Comparison of ENCODE assay signal across 18 mouse cellular contexts in genomic region chr1:60642175-60642574, GRCm38 (mm10).
DNase-seq lines count a peak whose midpoint lies in the region; ATAC-seq and TF ChIP-seq lines count a peak whose summit lies in the region.
"Had no signal": no experiment of that assay in that cellular context is flagged by ENCODE, and none has a peak within 500 bp of the region (broad histone marks: within the 10 kb centered on the region; RNA-seq: fewer than 3 reads in every experiment).

No protein-coding gene starts in this region.

- no peak overlapping the region for H3K4me2 ChIP-seq in intestine, embryonic 14.5 days (ENCODE audit: low read length)
- H3K4me2 ChIP-seq in intestine, postnatal 0 days (replicated peaks; ENCODE audit: low read depth): no peak overlapping the region
- H3K4me2 ChIP-seq: forebrain, embryonic 13.5 days had no signal

- no peaks in the 10 kb centered on the region for H3K27me3 ChIP-seq in intestine, embryonic 14.5 days (replicated peaks; ENCODE audit: control insufficient read depth, insufficient read depth, low read length)
- H3K27me3 ChIP-seq in intestine, postnatal 0 days (replicated peaks; ENCODE audit: control insufficient read depth, insufficient read depth, low read length): no peaks in the 10 kb centered on the region
- H3K27me3 ChIP-seq in megakaryocyte, embryonic 14.5 days (replicated peaks): no peaks in the 10 kb centered on the region
- H3K27me3 ChIP-seq: forebrain, embryonic 13.5 days had no signal

- no peak overlapping the region for H3K27ac ChIP-seq in intestine, embryonic 14.5 days (ENCODE audit: low read depth)
- H3K27ac ChIP-seq in intestine, postnatal 0 days (ENCODE audit: low read depth, low read length): no peak overlapping the region
- H3K27ac ChIP-seq: embryonic facial prominence, embryonic 10.5 days; forebrain, embryonic 13.5 days; hindbrain, postnatal 0 days had no signal

- H3K4me3 ChIP-seq in intestine, embryonic 14.5 days (ENCODE audit: low read depth, low read length): no peak overlapping the region
- no peak overlapping the region for H3K4me3 ChIP-seq in intestine, postnatal 0 days (ENCODE audit: low read depth, low read length)
- peak overlapping the region; percentile 28 for H3K4me3 ChIP-seq in megakaryocyte, embryonic 14.5 days (replicated peaks)
- H3K4me3 ChIP-seq: embryonic facial prominence, embryonic 10.5 days; forebrain, embryonic 13.5 days had no signal

- no peak; the same call in 1 of the 2 replicates for TF ChIP-seq CTCF in intestine, postnatal 0 days (IDR thresholded peaks at IDR 0.05; ENCODE audit: low read depth)

- 40% methylated on average over 2 of the region's 2 CpGs for WGBS in intestine, embryonic 14.5 days
- WGBS in intestine, postnatal 0 days: 35% methylated on average over 2 of the region's 2 CpGs

- H3K9me3 ChIP-seq in intestine, embryonic 14.5 days (ENCODE audit: control insufficient read depth, low read length): no peaks in the 10 kb centered on the region
- no peaks in the 10 kb centered on the region for H3K9me3 ChIP-seq in intestine, postnatal 0 days (ENCODE audit: control insufficient read depth)
- H3K9me3 ChIP-seq in megakaryocyte, embryonic 14.5 days: no peaks in the 10 kb centered on the region
- H3K9me3 ChIP-seq: embryonic facial prominence, embryonic 10.5 days; forebrain, embryonic 13.5 days; G1E had no signal

- no peak overlapping the region for H3K9ac ChIP-seq in intestine, embryonic 14.5 days (ENCODE audit: low read length)
- H3K9ac ChIP-seq in intestine, postnatal 0 days (ENCODE audit: low read depth, low read length): no peak overlapping the region
- H3K9ac ChIP-seq: forebrain, embryonic 13.5 days had no signal

- peak; percentile 45 for DNase-seq in intestine, embryonic 14.5 days (ENCODE audit: low spot score)
- DNase-seq in kidney, postnatal 36 days: peak; percentile 47 to 69
- no peak for DNase-seq in layer of hippocampus, adult 9-10 months (ENCODE audit: low spot score)
- DNase-seq in adrenal gland, postnatal 14 days: no peak
- DNase-seq: cerebellum, postnatal 10 days; gastrocnemius, postnatal 36 days; layer of hippocampus, postnatal 36 days; right cerebral cortex, adult 18-20 months; thymus, postnatal 4 days had no signal

- H3K4me1 ChIP-seq in intestine, embryonic 14.5 days (replicated peaks; ENCODE audit: control insufficient read depth, insufficient read depth, low read length): no peaks in the 10 kb centered on the region
- H3K4me1 ChIP-seq in intestine, postnatal 0 days (replicated peaks; ENCODE audit: control insufficient read depth, insufficient read depth, low read length): 0 out of 2 replicates have a peak, but pooled peaks cover 7% of the 10 kb centered on the region
- H3K4me1 ChIP-seq in megakaryocyte, embryonic 14.5 days: peaks cover 18% of the 10 kb centered on the region
- H3K4me1 ChIP-seq: embryonic facial prominence, embryonic 10.5 days had no signal

- no peak for ATAC-seq in intestine, embryonic 14.5 days (replicated peaks; ENCODE audit: low FRiP score, low TSS enrichment, low read depth)
- ATAC-seq in intestine, postnatal 0 days: no peak
- ATAC-seq in megakaryocyte, adult 5-6 weeks (ENCODE audit: poor library complexity, severe bottlenecking): no peak
- ATAC-seq: CD4-positive, CD25-positive, alpha-beta regulatory T cell, adult 4 months; forebrain, embryonic 13.5 days; midbrain, embryonic 16.5 days had no signal

- H3K36me3 ChIP-seq in intestine, embryonic 14.5 days (ENCODE audit: control insufficient read depth, insufficient read depth, low read length): no peaks in the 10 kb centered on the region
- H3K36me3 ChIP-seq in intestine, postnatal 0 days (ENCODE audit: control insufficient read depth, insufficient read depth): no peaks in the 10 kb centered on the region
- no peaks in the 10 kb centered on the region for H3K36me3 ChIP-seq in megakaryocyte, embryonic 14.5 days (replicated peaks; ENCODE audit: low read length)
- H3K36me3 ChIP-seq: embryonic facial prominence, embryonic 10.5 days; G1E had no signal

Comparison
In these comparisons a context has a peak if more than half of its experiments do, and no peak if none do; other contexts are left out.
1. DNase-seq: peak in intestine, embryonic 14.5 days (single experiment) and kidney, postnatal 36 days (2 of 2); none in layer of hippocampus, adult 9-10 months (single experiment) and adrenal gland, postnatal 14 days (single experiment).